Comparison of ENCODE assay signal across 8 mouse cellular contexts in genomic region chr19:10182142-10182541, GRCm38 (mm10). TPM values are rescaled to one million over a fixed set of nuclear protein-coding genes. Genes with fewer than 3 reads are reported as not detected.
DNase-seq lines count a peak whose midpoint lies in the region; ATAC-seq and TF ChIP-seq lines count a peak whose summit lies in the region.

No protein-coding gene starts in this region.

- TF ChIP-seq CTCF in testis, adult 2 months (IDR thresholded peaks at IDR 0.05; ENCODE audit: control insufficient read depth, insufficient read depth, insufficient replicate concordance, low read depth, low read length) = no peak

- H3K4me1 ChIP-seq in testis, adult 2 months (ENCODE audit: control insufficient read depth, insufficient read depth, low read length) = peaks cover 13% of the 10 kb centered on the region
- peaks cover 51% of the 10 kb centered on the region for H3K4me1 ChIP-seq in erythroblast, embryonic 14.5 days (ENCODE audit: control insufficient read depth)
- H3K4me1 ChIP-seq in limb, embryonic 14.5 days (ENCODE audit: control insufficient read depth, insufficient read depth, low read length) = peaks cover 10% of the 10 kb centered on the region
- peaks cover 20% of the 10 kb centered on the region; the same call in 1 of the 2 replicates for H3K4me1 ChIP-seq in stomach, embryonic 16.5 days (ENCODE audit: control insufficient read depth, insufficient read depth, low read length)

- DNase-seq in testis, postnatal 14 days (ENCODE audit: low spot score) = no peak
- no peak for DNase-seq in limb, embryonic 14.5 days (ENCODE audit: low spot score)
- DNase-seq in yolk sac, embryonic 10.5 days (ENCODE audit: low spot score) = no peak
- no peak for DNase-seq in urinary bladder, postnatal 25 days (ENCODE audit: low spot score)
- no peak for DNase-seq in thymus, postnatal 0 days (ENCODE audit: low spot score)

- H3K4me3 ChIP-seq in testis, adult 2 months (ENCODE audit: control insufficient read depth, low read depth, low read length) = peak overlapping the region; percentile 83
- H3K4me3 ChIP-seq in erythroblast, embryonic 14.5 days (replicated peaks) = peak overlapping the region; percentile 91
- peak overlapping the region; percentile 86 for H3K4me3 ChIP-seq in limb, embryonic 14.5 days (replicated peaks; ENCODE audit: low read length)
- H3K4me3 ChIP-seq in stomach, embryonic 16.5 days (replicated peaks; ENCODE audit: low read length) = peak overlapping the region; percentile 61

- WGBS in limb, embryonic 14.5 days = 34% methylated on average over 7 of the region's 7 CpGs
- 31% methylated on average over 7 of the region's 7 CpGs for WGBS in stomach, embryonic 16.5 days

- no peaks in the 10 kb centered on the region for H3K9me3 ChIP-seq in erythroblast, embryonic 14.5 days (ENCODE audit: control insufficient read depth, low read length)
- H3K9me3 ChIP-seq in limb, embryonic 14.5 days (ENCODE audit: control insufficient read depth, low read length) = no peaks in the 10 kb centered on the region
- no peaks in the 10 kb centered on the region for H3K9me3 ChIP-seq in stomach, embryonic 16.5 days (replicated peaks; ENCODE audit: control insufficient read depth, low read length)

- no peak for ATAC-seq in limb, embryonic 14.5 days (ENCODE audit: low FRiP score, low read depth)
- ATAC-seq in stomach, embryonic 16.5 days (ENCODE audit: insufficient read depth, low FRiP score) = no peak

- no peak overlapping the region for H3K9ac ChIP-seq in limb, embryonic 14.5 days (ENCODE audit: low read depth, low read length, severe bottlenecking)
- peak overlapping the region; percentile 62 for H3K9ac ChIP-seq in stomach, embryonic 16.5 days (ENCODE audit: low read length)

- H3K4me2 ChIP-seq in limb, embryonic 14.5 days (replicated peaks; ENCODE audit: low read depth, low read length, severe bottlenecking) = peak overlapping the region; percentile 52
- H3K4me2 ChIP-seq in stomach, embryonic 16.5 days (ENCODE audit: low read depth, low read length) = peak overlapping the region; percentile 76

- H3K36me3 ChIP-seq in testis, adult 2 months (ENCODE audit: control insufficient read depth, insufficient read depth, low read length) = no peaks in the 10 kb centered on the region
- H3K36me3 ChIP-seq in erythroblast, embryonic 14.5 days (ENCODE audit: control insufficient read depth) = peaks cover 35% of the 10 kb centered on the region
- peaks cover 16% of the 10 kb centered on the region for H3K36me3 ChIP-seq in limb, embryonic 14.5 days (ENCODE audit: control insufficient read depth, insufficient read depth, low read length)
- peaks cover 6% of the 10 kb centered on the region; the same call in 1 of the 2 replicates for H3K36me3 ChIP-seq in stomach, embryonic 16.5 days (ENCODE audit: control insufficient read depth, insufficient read depth, low read length)

- no peak for TF ChIP-seq POLR2A in testis, adult 2 months (IDR thresholded peaks at IDR 0.05; ENCODE audit: control insufficient read depth, low read depth, low read length)
- no peak for TF ChIP-seq POLR2A in limb, embryonic 14.5 days (IDR thresholded peaks at IDR 0.05; ENCODE audit: borderline replicate concordance, extremely low read depth, insufficient read depth, insufficient read length)

- H3K27me3 ChIP-seq in testis, adult 2 months (ENCODE audit: control insufficient read depth, insufficient read depth, low read length) = no peaks in the 10 kb centered on the region
- H3K27me3 ChIP-seq in erythroblast, embryonic 14.5 days (ENCODE audit: control insufficient read depth) = no peaks in the 10 kb centered on the region
- H3K27me3 ChIP-seq in limb, embryonic 14.5 days (ENCODE audit: control insufficient read depth, insufficient read depth, low read length) = no peaks in the 10 kb centered on the region
- no peaks in the 10 kb centered on the region for H3K27me3 ChIP-seq in stomach, embryonic 16.5 days (ENCODE audit: control insufficient read depth, insufficient read depth, low read length)

- H3K27ac ChIP-seq in testis, adult 2 months (ENCODE audit: control insufficient read depth, insufficient read depth, low read depth, low read length) = peak overlapping the region; percentile 9
- H3K27ac ChIP-seq in limb, embryonic 14.5 days (replicated peaks; ENCODE audit: low read depth, low read length) = no peak overlapping the region
- peak overlapping the region; percentile 63; the same call in 1 of the 2 replicates for H3K27ac ChIP-seq in stomach, embryonic 16.5 days (ENCODE audit: low read length)

RNA-seq across cellular contexts. Expression of gene Fads1, which starts 0.5 kb away (rescaled TPM):
- 32.6 and 35.4 TPM in 2 replicates for polyA plus RNA-seq in testis, adult 2 months (2012; rRNA removed)
- 3.0 and 3.7 TPM in 2 replicates for polyA plus RNA-seq in erythroblast, embryonic 14.5 days (2012)
- polyA plus RNA-seq in limb, embryonic 14.5 days (2012; rRNA removed) = 87.3 and 116 TPM in 2 replicates
- polyA plus RNA-seq in limb, embryonic 14.5 days (2014; fragmentation: Nextera tagmentation; extraction: Ambion mirVana) = 81.1 and 81.3 TPM in 2 replicates
- polyA plus RNA-seq in stomach, embryonic 16.5 days (2015; fragmentation: Nextera tagmentation; extraction: Ambion mirVana) = 107 and 117 TPM in 2 replicates
- polyA plus RNA-seq in thymus, postnatal 0 days (2015; fragmentation: Nextera tagmentation; extraction: Ambion mirVana) = 29.0 and 29.2 TPM in 2 replicates

RNA-seq across cellular contexts. Expression of gene Tmem258, which starts 21.7 kb away (rescaled TPM):
- 329 and 331 TPM in 2 replicates for polyA plus RNA-seq in testis, adult 2 months (2012; rRNA removed)
- 1.6 and 2.2 TPM in 2 replicates for polyA plus RNA-seq in erythroblast, embryonic 14.5 days (2012)
- 178 and 186 TPM in 2 replicates for polyA plus RNA-seq in limb, embryonic 14.5 days (2012; rRNA removed)
- polyA plus RNA-seq in limb, embryonic 14.5 days (2014; fragmentation: Nextera tagmentation; extraction: Ambion mirVana) = 484 and 516 TPM in 2 replicates
- polyA plus RNA-seq in stomach, embryonic 16.5 days (2015; fragmentation: Nextera tagmentation; extraction: Ambion mirVana) = 400 and 452 TPM in 2 replicates
- 563 and 614 TPM in 2 replicates for polyA plus RNA-seq in thymus, postnatal 0 days (2015; fragmentation: Nextera tagmentation; extraction: Ambion mirVana)

RNA-seq across cellular contexts. Expression of gene Fen1, which starts 21.8 kb away (rescaled TPM):
- polyA plus RNA-seq in testis, adult 2 months (2012; rRNA removed) = 28.7 and 29.7 TPM in 2 replicates
- polyA plus RNA-seq in erythroblast, embryonic 14.5 days (2012) = 9.7 and 14.5 TPM in 2 replicates
- 37.3 and 40.8 TPM in 2 replicates for polyA plus RNA-seq in limb, embryonic 14.5 days (2012; rRNA removed)
- 58.2 and 61.2 TPM in 2 replicates for polyA plus RNA-seq in limb, embryonic 14.5 days (2014; fragmentation: Nextera tagmentation; extraction: Ambion mirVana)
- 72.3 and 83.6 TPM in 2 replicates for polyA plus RNA-seq in stomach, embryonic 16.5 days (2015; fragmentation: Nextera tagmentation; extraction: Ambion mirVana)
- 127 and 136 TPM in 2 replicates for polyA plus RNA-seq in thymus, postnatal 0 days (2015; fragmentation: Nextera tagmentation; extraction: Ambion mirVana)

RNA-seq across cellular contexts. Expression of gene Myrf, which starts 58.4 kb away (rescaled TPM):
- polyA plus RNA-seq in testis, adult 2 months (2012; rRNA removed) = 3.2 and 3.9 TPM in 2 replicates
- 0.02 TPM in 1 of 2 replicates, not detected in the other for polyA plus RNA-seq in erythroblast, embryonic 14.5 days (2012)
- polyA plus RNA-seq in limb, embryonic 14.5 days (2012; rRNA removed) = 4.4 and 7.0 TPM in 2 replicates
- polyA plus RNA-seq in limb, embryonic 14.5 days (2014; fragmentation: Nextera tagmentation; extraction: Ambion mirVana) = 1.1 and 1.4 TPM in 2 replicates
- polyA plus RNA-seq in stomach, embryonic 16.5 days (2015; fragmentation: Nextera tagmentation; extraction: Ambion mirVana) = 16.6 and 17.6 TPM in 2 replicates
- 0.03 and 0.12 TPM in 2 replicates for polyA plus RNA-seq in thymus, postnatal 0 days (2015; fragmentation: Nextera tagmentation; extraction: Ambion mirVana)

Comparison
In these comparisons a context has a peak if more than half of its experiments do, and no peak if none do; other contexts are left out.
1. RNA of gene Tmem258, which starts 21.7 kb away (polyA plus RNA-seq): 563 to 614 TPM in thymus, postnatal 0 days, 178 to 516 TPM in limb, embryonic 14.5 days, 400 to 452 TPM in stomach, embryonic 16.5 days and 329 to 331 TPM in testis, adult 2 months; 1.6 to 2.2 TPM in erythroblast, embryonic 14.5 days; every median in the first group is over 10 times any median in the second.
2. Peak in every context shown above with its lines, with median percentiles within 50 percentile points of each other: H3K4me3 ChIP-seq.